Mouse (Mus musculus): ENCODE data around the gene Lmo7. TPM values are rescaled to one million over a fixed set of nuclear protein-coding genes. Genes with fewer than 3 reads are reported as not detected.

Lmo7 gene
- polyA plus RNA-seq (2012; rRNA removed): 9.7 and 14.1 TPM in 2 replicates

DNA sequence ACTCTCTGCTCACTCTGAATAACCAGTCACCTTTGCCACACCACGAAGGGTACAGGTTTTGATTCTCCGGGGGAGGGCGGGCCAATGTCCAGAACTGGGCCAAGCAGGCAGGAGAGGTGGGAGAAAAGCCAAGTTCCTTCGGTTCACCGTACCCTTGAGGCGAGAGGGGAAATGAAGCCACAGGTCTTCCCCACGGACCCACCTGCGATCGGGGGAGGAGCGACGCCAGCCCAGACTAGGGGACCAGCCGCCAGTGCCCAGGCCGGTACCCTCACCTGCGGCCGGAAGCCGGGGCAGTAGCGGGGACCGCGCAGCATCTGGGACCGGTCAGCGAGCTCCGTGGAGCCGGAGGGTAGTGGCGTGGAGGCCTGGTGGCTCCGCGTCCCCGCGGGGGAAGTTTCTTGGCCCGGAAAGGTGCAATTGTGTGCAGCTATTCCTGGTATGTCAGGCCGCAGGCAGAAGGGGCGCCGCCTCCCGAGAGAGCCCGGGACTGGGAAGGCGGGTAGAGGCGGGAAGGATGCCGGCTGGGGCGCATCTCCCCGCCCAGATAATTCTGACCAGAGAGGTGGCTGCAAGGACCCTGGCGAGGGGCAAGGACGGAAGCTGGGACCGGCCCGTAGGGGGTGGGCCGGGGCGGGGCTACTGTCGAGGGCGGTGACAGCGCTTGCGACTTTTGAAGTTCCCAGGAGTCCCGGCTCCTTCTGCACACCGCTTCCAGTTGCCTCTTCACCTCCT is at the start of gene Lmo7, which contains the start of gene Gm9922:
Gene Lmo7 (plus strand): TSS at position 721 of the 735 bp plus-strand sequence.
Gene Gm9922 (minus strand): TSS at position 578 of the 735 bp plus-strand sequence.
- no peak for DNase-seq (ENCODE audit: low read depth)

DNA sequence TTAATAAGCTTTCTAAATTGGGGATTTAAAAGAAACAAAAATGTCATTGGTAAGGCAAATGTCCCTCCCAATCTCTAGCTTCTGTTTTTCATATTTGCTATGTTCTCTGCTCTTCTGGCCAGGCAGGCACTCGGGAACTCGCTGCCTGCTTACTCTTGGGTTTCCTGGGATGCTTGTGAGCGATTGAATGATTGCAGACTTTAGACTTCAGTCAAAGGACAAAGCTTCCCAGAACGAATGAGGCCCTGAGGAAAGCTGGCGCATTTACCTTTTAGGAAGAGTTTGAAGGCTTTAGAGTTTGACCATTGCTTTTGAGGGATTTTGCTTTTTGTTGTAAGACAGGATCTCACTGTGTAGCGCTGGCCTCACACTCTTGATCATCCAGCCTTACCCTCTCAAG is 42.1 kb upstream of the Lmo7 start:
- no peak for DNase-seq (ENCODE audit: low read depth)

DNA sequence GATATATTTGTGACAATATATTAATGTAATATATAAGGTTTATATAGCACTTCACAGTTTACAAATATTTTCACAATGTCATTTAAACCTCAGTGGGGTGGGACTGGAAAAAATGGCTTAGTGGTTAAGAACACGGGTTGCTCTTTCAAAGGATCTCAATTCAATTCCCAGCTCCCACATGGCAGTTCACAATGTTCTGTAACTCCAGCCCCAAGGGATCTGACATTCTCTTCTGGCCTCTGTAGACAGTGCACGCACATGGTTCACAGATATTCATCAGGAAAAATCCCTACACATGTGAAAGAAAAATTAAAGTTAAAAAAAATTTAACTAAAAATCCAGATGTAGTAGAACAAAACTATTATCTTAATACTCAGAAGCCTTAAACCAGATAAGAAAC is 41.4 kb upstream of the Lmo7 start:
- DNase-seq (ENCODE audit: low read depth): no peak

DNA sequence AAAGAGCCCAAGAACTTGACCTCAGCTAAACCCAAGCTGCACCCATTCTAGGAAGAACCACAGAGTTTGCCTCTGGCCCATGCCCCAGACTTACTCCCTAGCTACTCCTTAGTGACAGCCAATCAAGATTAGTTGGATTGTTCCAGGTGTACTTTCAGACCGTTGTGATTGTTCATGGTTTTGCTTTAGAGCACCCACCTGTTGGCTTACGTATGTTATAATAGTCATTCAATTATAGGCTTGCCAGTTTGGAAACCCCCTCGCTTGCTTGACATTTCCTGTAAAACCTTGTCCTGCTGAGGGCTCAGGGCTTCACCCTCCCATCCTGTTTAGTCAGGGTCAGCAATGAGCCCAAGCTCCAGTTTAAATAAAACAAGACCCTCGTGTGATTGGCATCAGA is 25.3 kb upstream of the Lmo7 start:
- DNase-seq (ENCODE audit: low read depth): no peak

DNA sequence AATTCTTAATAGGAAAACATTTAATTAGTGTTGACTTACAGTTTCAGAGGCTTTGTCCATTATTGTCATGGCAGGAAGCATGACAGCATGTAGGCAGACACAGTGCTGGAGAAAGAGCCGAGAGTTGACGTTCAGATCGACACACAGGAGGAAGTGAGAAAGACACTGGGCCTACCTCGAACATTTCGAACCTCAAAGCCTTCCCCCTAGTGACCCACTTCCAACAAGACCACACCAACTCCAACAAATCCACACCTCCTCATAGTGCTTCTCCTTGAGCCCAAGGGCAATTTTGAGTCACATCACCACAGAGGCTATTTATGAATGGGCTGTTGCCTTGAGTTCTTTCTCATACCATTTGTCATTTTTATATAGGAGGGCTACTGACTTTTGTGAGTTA is 22.7 kb upstream of the Lmo7 start:
- DNase-seq (ENCODE audit: low read depth): no peak

DNA sequence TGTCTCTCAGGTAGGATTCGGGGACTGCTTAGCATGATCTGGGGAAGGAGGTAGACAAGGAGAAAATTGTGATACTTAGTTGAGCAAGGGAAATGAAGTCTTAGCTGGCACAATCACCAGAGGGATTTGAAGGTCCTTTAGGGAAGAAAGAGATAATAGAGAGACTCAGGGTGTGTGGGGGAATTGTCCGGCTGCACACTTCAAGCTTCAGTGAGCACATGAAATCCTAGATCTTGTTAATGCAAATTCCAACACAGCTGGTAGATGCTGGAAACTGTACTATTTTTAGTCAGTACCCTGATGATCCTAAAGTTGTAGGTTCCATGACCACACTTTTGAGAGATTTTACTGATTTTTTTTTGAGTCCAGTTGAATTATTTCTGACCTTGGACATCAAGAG is 15.3 kb upstream of the Lmo7 start:
- no peak for DNase-seq (ENCODE audit: low read depth)

DNA sequence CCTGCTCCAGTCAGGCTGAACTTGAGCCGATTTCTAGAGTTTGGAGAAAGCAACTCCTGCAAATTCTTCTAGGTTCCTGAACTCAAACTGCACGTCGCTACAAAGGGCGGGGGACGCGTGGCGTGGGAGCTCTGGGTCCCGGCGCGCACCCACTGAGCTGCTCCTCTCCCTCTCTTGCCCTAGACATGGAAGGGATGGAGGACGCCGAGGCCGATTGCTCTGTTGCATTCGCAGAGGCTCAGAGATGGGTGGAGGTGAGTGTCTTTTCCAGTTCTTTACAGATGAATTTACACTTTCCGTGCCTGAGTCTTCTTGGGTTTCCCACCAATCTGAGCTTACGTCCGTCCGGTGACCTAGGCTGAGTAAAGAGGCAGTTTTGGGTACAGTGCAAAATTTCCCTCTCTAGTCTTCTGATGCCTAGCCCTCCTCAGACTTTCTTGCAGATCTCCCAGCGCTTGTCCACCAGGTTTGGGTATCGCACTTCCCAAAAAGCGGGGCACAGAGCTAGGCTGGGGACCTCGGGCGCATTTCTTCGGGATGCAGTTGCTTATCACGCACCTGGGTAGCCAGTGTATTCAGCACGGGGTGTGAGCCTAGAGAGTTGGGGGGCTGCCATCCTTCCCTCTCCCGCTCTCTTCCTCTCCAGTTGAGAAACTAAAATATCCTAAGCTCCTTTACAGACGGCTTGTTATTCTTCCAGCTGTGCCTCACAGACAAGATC is 375 bp downstream of the Lmo7 start:
- no peak for DNase-seq (ENCODE audit: low read depth)

DNA sequence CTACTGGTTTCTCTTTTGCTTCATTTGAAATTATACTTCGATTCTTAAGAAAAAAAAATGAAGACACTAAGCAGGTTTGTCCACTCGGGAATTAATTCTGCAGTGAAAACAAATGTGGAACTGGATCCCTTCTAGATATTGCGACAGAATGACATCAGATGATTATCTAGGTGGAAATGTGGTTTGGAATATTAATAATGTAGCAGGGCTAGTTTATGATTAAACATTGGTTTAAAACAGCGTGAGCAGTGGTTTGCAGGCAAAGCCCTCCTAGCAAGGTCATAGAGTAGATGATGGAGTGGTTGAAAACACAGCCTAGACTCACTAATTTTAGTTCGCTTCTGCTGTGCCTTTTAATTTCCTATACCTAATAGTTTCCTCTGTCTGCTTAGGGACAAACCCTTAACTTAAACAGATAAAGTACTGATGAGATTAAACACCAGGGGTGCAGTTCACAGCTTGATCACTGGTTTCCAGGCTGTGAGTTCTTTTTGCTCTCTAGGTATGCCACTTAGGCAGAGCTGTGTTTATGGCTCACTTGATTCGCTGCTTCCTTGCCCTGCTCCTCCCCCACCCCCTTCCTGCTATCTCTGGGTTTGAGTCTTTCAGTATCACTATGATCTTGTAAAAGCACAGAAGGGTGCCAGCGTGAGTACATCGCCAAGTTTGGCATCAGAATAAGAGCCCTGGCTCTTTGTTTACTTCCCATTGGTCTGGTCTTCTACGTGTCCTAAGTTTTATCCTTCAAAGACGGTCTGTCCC is 4.0 kb downstream of the Lmo7 start:
- DNase-seq (ENCODE audit: low read depth): no peak

DNA sequence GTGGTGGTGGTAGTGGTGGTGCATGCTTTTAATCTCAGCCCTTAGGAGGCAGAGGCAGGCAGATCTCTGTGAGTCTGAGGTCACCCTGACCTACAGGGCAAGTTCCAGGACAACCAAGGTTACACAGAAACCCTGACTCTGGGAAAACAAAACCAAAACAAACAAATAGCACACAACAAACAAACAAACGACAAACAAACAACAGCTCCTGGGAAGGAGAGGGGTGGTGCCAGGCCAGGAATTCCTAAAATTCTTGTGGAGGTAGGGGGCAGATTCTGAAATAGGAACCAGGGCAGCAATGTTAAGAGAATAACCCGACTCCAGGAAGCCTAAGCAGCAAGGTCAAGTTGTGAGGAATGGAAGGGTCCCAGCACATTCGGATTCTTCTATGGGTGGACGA is 7.7 kb downstream of the Lmo7 start:
- DNase-seq (ENCODE audit: low read depth): no peak

DNA sequence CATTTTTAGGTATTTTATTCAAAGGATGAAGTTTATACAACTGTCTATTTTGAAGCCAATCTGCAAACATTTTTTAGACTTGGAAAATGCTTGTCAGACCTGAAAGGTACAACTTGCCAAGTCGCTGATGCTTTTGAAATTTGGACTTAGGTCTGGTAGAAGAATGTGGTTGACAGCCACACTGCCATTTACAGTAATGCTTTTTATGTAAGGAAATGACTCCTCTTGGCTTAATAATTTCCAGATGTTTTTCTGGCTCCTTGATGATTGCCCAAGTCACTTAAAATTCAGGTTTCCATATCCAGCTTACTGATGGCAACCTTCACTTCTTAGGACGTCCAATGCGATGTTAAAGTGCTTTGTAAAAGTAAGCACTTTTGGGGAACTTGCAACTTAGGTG is 16.9 kb downstream of the Lmo7 start:
- DNase-seq (ENCODE audit: low read depth): no peak

DNA sequence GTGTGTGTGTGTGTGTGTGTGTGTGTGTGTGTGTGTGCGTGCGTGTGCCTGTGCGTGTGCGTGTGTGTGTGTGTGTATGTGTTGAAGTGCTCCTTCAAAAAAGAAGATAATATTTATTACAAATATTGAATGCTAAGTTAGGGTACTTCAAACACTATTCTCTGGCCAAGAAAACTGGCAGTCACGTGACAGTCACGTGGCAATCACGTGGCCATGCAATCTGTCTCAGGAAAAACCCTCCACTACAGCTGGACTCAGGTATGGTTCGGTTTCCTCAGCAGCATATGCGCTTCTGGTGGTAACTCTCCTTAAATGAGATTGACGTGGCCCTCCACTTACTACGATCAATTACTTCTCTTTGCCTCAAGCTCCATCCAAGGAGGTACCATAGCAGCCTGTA is 18.1 kb downstream of the Lmo7 start:
- DNase-seq (ENCODE audit: low read depth): no peak

DNA sequence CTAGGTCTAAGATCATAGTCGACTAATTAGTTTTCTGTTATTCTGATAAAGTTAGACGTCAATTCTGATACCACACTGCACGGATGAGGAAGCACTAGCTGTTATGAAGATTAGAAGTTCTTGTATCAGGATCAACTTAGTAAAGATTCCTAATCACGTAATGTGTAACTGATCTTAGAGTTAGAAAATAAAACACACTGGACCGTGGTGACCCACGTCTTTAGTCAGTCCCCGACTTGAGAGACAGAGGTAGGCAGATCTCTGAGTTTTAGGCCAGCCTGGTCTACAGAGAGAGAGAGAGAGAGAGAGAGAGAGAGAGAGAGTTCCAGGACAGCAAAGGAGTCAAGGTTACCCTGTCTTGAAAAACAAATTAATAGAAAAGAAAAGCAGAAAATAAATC is 18.7 kb downstream of the Lmo7 start:
- DNase-seq (ENCODE audit: low read depth): no peak

DNA sequence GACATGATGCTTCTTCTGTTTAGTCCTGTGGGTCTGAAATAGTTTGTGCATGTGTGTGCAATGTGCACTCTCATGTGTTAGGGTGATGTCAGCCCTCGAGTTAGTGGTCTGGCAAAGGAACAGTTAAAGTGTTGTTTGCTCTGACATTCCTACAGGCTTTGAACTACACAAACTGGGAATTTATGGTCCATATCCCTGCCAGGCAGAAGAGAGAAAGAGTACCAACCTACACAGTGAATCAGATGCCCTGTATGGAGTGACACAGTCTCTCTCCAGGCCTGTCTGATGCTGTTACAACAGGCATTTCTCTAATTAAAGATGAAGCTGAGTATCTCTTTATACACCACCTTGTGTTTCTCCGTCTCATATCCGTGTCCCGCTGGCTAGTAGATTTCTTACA is 21.2 kb downstream of the Lmo7 start:
- DNase-seq (ENCODE audit: low read depth): no peak

DNA sequence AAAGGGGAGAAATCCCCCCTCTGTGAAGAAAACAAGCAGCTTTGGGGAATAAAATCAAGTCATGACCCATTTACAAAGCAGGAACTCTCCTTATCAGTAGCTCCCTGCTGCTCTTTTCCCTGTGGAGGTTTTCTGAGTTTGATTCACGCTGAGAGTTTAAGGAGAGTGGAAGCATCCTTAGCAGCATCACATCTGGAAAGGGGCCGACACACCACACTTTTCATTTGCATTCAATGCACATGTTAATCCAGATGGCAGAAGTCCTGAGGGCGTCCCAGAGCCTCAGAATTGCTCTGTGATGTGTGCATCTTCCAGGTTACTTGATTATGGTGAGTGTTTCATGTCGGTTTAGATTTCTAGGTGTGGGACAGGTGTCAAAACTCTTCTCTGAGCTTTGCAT is 25.7 kb downstream of the Lmo7 start:
- no peak for DNase-seq (ENCODE audit: low read depth)

DNA sequence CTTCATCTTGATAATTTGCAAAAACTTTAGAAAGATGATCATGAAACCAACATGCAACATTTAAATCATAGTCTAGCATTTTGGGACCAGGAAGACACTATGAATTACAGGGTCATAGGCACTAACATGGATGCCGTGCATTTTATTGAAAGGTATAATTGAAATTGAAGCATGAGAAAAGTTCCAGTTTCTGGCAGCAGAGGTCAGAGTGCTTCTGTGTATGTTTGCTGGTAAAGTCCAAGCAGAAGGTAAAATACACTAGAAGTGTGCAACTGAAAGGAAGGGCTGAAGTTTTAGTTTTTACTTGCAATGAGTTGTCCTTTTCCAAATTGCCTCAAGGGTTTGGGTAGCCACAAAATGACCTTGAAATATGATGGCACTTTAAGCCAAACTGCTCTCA is 32.5 kb downstream of the Lmo7 start:
- no peak for DNase-seq (ENCODE audit: low read depth)

DNA sequence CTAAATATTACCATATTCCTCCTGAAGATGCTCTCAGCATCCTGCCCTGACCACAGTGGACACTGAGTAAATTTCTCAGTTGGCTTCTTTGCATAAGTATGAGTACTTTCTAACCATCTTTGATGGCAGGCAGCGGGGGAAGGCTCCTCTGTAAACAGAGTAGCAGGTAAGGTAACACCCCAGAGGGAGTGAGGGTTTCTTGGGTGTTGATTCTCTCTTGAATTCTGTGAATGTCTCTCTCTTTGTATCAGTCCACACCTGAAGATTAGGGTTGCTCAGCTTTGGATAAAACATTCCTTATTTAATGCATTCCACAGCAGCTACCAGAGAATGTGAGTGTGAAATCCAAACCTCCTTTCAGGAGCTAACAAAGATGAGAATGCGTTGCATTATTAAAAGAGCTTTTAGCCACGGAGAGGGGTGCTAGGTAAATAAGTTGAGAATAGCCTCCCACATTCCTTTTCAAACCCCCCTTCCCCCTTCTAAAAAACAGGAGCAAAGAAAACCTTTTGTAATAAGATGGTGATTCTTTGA is 34.1 kb downstream of the Lmo7 start:
- no peak for DNase-seq (ENCODE audit: low read depth)

DNA sequence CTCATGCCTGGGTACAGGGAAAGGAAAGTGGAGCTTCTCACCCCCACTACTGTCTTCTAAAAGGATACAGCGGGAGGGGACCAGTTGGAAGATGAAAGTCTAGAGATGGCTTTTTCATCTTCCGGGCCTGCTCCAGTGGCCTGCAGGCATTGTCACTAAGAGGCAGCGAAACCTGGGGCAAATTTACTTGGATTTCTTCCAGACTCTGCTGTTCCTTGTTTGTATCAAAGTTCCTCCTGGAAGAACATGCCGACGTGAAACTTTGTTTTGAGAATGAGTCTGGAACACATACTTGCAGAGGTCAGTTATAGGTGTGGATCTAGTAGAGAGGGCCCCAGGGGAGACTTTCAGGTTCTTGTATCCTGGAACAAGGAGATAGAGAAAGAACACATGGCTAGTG is 41.6 kb downstream of the Lmo7 start:
- no peak for DNase-seq (ENCODE audit: low read depth)

DNA sequence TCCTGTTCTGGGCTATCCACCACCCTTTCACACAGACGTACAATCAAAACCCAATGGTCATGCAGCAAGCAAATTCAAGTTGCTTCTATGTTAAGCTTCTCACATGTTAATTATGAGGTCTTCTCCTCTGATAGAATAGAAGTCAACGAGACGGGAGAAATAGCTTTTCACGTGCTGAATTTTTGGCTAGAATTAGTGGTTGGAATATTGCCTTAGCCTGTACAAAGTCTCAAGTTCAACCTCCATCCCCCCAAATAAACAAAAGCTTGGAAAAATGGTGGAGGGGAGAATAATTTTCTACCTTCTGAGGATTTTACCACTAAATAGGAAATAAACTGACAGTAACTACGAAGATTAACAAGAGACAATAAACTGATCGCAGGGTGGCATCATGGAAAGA is 42.0 kb downstream of the Lmo7 start:
- no peak for DNase-seq (ENCODE audit: low read depth)

DNA sequence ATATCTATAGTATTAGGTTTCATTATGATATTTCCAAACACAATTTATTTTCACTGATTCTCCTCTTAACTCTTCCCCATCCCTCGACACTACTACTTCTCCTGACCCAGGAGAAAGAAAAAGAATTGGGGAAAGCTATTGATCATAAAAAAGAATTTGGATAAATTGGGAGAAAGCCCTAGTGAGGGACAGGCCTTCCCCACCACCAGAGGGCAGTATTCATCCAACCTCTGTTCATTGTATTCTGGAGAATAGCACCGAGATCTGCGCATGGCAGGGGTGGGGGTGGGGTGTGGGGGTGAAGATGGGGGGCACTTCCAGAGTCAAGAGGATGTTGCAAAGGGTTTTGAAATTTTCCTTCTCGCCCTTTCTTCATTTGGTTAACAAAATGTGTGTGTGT is 44.9 kb downstream of the Lmo7 start:
- no peak for DNase-seq (ENCODE audit: low read depth)

DNA sequence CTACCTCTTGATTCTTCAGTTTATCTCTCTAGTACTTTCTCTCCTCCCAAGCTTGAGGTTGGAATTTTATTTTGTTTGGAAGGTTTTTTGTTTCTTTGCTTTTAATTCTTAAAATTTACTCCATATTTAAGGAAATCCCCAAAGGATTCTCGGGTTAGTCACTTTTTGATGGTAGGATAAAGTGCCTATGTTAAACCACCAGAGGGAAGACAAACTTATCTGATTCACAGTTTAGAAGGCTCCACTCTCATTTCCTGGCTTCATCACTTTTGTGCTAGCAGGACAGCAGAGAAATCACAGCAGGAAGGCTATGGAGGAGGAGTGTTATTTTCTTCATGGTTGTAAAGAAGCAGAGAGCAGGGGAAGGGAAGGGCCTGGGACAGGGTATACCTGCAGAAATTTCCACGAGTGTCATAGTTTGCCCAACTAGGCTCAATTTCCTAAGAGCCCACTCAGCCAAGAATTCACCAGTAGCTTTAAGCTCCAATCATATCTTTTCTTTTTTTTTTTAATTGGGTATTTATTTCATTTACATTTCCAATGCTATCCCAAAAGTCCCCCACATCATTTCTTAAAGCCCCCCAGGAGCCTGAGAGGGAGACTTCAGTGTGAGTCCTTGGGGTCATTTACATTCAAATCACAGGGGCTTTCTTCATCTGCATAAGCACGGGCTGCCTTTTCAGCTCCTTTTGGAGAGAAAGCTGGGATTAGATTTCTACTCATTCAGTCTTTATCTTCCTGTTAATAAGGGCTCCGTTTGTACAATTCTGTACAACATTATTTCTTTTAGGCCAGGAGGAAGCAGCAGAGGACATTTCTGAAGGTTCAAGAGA is 46.8 kb downstream of the Lmo7 start:
- DNase-seq (ENCODE audit: low read depth): no peak

DNA sequence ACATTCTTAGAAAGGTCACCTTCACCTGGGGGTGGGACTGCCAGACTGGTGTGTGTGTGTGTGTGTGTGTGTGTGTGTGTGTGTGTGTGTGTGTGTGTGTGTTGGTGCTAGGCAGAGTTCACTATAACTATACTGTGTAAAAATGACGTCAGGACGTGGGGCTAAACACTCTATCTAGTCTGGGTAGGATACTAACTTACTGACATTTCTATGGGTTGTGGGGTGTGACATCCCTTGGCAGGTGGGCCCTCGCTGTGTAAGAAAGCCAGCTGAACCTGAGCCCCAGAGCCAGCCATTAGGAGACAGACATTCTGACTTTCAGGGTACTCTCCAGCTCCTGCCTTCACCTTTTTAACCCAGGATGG is 47.4 kb downstream of the Lmo7 start:
- DNase-seq (ENCODE audit: low read depth): no peak

DNA sequence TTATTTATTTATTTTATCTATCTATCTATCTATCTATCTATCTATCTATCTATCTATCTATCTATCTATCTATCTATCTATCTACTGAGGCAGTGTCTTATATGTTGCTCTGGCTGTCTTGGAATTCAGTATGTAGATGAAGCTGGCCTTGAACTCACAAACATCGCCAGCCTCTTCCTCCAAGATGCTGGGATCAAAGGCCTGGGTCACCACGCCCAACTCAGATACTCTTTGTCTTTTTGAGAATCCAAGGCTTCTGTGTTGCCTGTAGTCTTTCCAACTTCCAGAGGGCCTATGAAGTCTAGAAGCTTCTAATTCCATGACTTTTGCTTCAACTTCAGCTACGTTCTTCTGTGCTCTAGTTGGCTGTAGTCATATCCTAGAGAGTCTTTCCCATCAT is 48.7 kb downstream of the Lmo7 start:
- no peak for DNase-seq (ENCODE audit: low read depth)

Data from gonadal fat pad, adult 2 months (tissue).